Mouse (Mus musculus) ovary, postnatal 10 days (tissue): ENCODE measurements around the gene Poldip3.

Experiments
- DNase-seq: peaks from one replicate; pipeline ENCODE4 v3.0.0; 2022; ENCODE audit warnings: low spot score

Poldip3 gene

DNA sequence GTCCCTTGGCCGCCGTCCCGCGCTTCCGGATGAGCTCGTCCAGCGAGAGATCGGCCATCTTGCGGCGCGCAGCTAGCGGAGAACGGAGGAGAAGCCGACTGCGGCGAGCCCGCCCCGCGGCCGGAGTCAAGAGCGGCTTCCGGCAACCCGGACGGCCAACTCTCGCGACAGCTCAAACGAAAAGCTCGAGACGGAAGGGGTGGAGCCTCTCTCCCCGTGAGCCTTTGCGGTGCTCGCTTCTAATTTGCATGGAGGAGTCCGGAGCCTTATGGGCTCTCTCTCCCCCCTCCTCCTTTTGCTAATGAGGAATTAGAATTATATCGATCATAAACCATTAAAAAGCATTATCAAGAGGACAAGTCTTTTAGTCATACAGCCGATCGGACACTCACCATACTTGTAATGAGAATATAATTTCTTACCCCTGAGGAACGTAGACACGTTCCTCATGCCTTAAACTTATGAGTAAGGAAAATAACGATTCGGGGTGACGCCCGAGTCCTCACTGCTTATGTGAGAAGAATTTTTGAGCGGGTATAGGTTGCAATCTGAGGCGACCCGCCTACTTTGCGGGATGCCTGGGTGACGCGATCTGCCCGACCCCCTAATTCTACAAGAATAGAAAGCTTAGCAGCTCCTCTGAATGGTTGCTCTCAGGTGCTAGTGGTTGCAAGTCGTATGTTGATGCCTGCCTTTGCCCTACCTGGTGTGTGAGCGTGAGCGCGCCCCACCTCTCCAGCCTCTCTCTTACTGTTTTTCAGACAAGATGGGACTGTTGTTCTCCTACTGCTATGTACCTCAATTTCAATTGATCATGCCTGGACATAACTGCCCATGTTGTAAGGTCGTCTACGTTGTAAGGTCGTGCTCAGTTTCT is at the start of gene Poldip3:
Poldip3 (minus strand) TSS at position 189 of the 877 bp plus-strand sequence.
- peak; percentile 95 for DNase-seq

DNA sequence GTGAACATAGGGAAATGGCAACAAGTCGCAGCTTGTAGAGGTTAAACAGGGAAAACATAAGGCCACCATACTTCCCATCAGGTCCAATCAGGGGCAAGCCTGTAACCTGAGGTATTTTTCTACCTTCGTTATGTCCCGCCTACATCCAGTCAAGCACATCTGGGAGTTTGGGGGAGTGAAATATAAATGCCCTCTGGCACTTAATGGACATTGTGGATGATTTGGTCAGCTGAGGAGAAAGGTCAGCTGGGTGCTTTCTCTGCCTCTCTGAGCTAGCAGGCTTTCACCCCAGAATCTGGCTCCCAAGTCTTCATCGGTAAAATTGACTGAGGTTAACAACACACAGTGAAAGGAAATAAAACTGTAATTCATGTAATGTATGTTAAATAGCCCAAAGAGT is 44.2 kb upstream of the Poldip3 start:
- DNase-seq: no peak

- DNase-seq: no peak
Observed at GRCm38 (mm10) chr15:83182351-83182750, 33.2 kb upstream of the Poldip3 start.

GRCm38 (mm10) chr15:83181800-83182330 is 32.7 kb upstream of the Poldip3 start:
- no peak for DNase-seq

- DNase-seq: no peak
Observed at GRCm38 (mm10) chr15:83180004-83180403, 30.8 kb upstream of the Poldip3 start.

DNA sequence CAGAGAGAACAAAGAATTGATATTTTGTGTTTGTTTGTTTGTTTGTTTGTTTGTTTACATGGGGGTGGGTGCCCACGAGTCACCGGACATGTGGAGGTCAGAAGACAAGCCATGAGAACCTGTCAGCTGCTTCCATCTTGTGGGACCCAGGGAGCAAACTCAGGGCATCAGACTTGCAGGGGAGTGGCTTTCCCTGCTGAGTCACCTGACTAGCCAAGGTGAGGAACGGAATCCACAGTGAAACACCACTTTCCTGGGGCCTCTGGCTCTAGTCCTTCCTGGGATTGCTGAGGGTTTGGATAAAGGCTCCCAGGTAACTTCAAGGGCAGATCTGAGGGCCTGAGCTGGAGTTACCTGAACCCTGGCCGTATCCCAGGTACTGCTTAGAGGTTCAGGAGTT is 27.5 kb upstream of the Poldip3 start:
- no peak for DNase-seq

GRCm38 (mm10) chr15:83173914-83174884 is 25.0 kb upstream of the Poldip3 start:
- DNase-seq: no peak

GRCm38 (mm10) chr15:83172492-83173429 is 23.6 kb upstream of the Poldip3 start, which contains the start of gene Cyb5r3:
Gene Cyb5r3 (minus strand): TSS chr15:83172592.
- DNase-seq: no peak

- DNase-seq: peak; percentile 86
Observed at GRCm38 (mm10) chr15:83171712-83172481, 22.7 kb upstream of the Poldip3 start.

- DNase-seq: no peak
Observed at GRCm38 (mm10) chr15:83170956-83171659, 21.9 kb upstream of the Poldip3 start.

DNA sequence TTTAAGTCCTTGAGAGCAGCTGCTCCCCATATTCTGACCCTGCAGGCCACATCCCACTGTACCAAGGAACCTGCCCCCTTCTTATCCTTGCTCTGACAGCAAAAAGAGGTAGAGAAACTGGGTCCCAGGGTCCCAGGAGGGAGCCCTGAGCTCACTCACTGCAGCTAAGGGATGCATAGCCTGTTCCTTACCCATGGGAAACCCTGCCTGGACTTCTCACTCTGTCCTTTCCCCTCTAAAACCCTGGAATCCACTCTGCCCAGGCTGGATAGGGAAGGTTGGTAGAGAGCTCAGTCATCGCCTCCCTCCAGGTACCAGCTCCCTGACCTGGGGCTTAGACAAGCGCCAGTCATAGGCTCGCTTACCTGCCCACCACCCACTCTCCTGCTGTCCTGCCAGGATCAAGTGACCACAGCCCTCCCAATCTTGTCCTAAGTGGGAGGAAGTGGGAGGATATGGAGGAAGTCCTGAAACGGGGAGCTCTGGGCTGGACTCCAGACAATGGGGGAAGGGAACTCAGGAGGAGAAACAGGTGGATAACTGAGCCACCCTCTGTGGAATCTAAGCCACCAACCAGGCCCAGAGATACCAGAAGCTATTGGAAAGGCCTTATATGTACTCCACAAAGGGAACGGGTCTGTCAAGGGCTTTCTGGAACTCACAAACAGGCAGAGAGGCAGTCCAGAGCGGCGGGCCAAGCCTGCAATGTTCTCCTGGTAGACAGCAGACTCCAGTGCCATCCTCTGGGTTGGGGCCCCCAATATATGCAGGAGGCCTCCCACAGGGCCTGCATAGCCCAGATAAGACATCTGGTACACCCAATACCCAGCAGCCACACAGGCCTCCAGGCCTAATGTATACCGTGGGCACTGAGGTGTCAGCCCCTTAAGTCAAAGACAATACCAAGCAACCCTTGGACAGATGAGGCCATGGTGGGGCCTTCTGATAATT is 20.9 kb upstream of the Poldip3 start:
- no peak for DNase-seq

DNA sequence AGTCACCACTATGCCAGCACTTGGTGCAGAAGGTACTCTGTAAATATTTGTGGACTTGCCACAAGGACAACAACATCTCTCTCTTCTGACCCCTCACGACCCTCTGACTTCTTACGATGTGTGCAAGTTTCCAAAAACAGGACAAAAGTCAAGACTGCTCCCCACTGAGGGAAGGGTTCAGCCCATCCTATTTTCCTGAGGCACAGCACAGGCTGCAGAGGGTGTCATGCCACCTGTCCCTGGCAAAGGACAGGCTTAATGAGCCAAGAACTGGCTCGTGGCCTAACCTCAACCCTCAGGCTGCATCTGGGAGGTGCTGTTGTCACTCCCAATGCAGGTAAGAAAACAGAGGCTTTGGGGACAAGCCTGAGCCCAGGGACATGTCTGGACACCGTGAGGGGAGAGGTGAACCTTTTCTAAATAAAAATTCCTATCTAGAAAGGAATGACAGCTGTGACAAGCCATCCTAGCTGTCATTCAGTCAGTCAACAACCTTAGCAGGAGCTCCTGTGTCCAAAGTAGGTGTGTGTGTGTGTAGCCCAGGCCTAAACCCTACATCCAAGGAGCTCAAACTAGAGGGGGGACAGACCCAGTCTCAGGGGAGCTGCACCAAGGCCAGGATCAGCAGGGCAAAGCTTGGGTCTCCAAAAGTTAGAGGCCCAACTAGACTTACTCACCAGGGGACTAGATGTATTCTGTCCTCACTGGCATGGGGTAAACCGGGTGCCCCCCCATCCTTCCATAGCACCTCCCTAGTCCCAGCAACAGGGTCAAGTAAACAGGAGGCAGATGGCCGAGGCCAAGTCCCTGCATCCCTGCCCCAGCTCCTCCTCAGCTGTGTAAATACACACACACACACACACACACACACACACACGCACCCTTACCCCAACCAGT is 19.9 kb upstream of the Poldip3 start:
- no peak for DNase-seq

- DNase-seq: no peak
Observed at GRCm38 (mm10) chr15:83168311-83168710, 19.1 kb upstream of the Poldip3 start.

DNA sequence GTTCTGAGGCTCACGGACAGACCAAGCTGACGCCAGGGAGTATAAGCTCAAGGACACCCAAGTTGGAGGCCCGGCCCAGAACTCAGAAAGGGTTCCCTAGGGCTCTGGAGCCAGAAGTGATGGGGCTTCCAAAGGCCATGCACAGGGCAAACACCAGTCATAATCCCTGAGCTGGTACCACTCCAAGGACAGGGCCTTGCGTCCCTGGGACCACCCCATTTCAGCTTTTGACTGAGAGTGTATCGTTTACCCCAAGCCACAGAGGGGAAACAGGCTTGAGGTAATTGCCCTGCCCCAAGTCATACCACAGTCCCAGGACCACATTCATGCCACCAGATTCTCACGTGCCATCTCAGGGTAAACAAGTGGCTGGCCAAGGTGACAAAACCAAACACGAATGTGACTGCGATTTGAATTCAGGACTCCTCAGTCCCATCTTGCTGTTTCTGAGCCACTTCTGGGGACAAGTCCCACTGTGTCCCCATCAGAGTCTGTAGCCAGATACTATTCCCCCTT is 18.4 kb upstream of the Poldip3 start:
- DNase-seq: no peak

DNA sequence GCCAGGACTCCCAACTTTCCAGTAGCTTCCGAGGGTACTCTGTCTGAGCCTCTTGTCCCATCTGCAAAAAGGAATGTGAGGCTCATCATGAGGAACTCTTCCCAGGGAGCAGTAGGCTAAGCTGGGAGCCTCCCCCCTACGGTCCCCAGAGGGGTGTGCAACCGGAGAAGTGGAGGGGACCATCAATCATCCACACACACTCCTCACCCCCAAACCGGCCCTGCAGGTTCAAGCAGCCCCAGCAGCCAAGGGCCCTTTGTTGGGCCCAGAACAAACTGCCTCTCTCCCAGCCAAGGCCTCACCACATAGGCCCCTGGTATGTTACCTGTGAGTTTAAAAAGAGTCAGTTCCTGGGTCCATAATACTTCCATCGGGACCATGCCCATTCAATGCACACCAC is 17.9 kb upstream of the Poldip3 start:
- DNase-seq: no peak

DNA sequence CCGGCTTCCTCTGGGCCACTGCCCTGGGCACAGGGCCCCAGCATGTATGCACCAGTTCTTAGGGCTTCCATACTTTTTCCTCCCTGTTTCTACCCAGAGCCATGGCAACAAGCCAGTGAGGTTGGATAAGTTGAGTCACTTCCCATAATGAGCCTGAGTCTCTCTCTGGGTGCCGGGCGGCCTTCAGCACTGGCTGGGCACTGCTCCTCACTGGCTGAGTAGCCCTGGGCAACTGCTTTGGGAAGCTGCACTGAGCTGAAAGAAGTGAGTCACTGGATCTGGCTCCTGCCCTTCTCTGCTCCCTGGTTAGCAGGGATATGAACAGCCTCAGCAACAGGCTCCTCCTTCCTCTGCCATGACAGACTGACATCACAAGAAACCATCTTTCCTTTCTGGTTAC is 17.5 kb upstream of the Poldip3 start:
- no peak for DNase-seq
